Mouse (Mus musculus) midbrain, embryonic 14.5 days (tissue): ENCODE measurements around the gene Camkk2. TPM values are rescaled to one million over a fixed set of nuclear protein-coding genes. Genes with fewer than 3 reads are reported as not detected.

ENCODE experiments used
- ATAC-seq: fragments of 200-750 bp; cut with Nextera tagmentation; 2 replicates; pipeline ENCODE4 v1.8.0; 2017; ENCODE audit warnings: moderate number of reproducible peaks, moderate library complexity; ENCODE audit not compliant: low FRiP score, low TSS enrichment
- DNase-seq: peaks from one replicate; pipeline ENCODE4 v3.0.0-alpha.2; 2015
- H3K27ac ChIP-seq: fragments of 300-500 bp; sonication (generic); replicated peaks from 2 replicates; pipeline ENCODE4 v1.5.1; 2014; ENCODE audit warnings: mild to moderate bottlenecking, low read depth, low read length, moderate library complexity
- H3K27me3 ChIP-seq: fragments of 300-500 bp; sonication (generic); 2 replicates; pipeline ENCODE4 v1.6.1; 2014; ENCODE audit warnings: low read length, control low read depth, mixed read lengths; ENCODE audit not compliant: control insufficient read depth, insufficient read depth
- H3K36me3 ChIP-seq: fragments of 300-500 bp; sonication (generic); 2 replicates; pipeline ENCODE4 v1.6.1; 2014; ENCODE audit warnings: low read length, control low read depth; ENCODE audit not compliant: control insufficient read depth, insufficient read depth
- H3K4me1 ChIP-seq: fragments of 300-500 bp; sonication (generic); 2 replicates; pipeline ENCODE4 v1.6.1; 2014; ENCODE audit warnings: mild to moderate bottlenecking, antibody characterized with exemption, low read length, control low read depth; ENCODE audit not compliant: control insufficient read depth, insufficient read depth
- H3K4me2 ChIP-seq: fragments of 300-500 bp; sonication (generic); 2 replicates; pipeline ENCODE4 v1.6.1; 2014; ENCODE audit warnings: mild to moderate bottlenecking, low read length, moderate library complexity
- H3K4me3 ChIP-seq: fragments of 300-500 bp; sonication (generic); replicated peaks from 2 replicates; pipeline ENCODE4 v1.5.1; 2014; ENCODE audit warnings: low read depth, low read length
- H3K9ac ChIP-seq: fragments of 300-500 bp; sonication (generic); replicated peaks from 2 replicates; pipeline ENCODE4 v1.6.1; 2014; ENCODE audit warnings: mild to moderate bottlenecking, low read length, moderate library complexity
- H3K9me3 ChIP-seq: fragments of 300-500 bp; sonication (generic); 2 replicates; pipeline ENCODE4 v1.6.1; 2016; ENCODE audit warnings: low read length, control low read depth, mixed read lengths; ENCODE audit not compliant: control insufficient read depth
- WGBS: fragments of 180-500 bp; shearing (Covaris S2); extraction: QIAGEN DNeasy Blood & Tissue Kit; methylation state at CpG from one replicate; pipeline ENCODE4 v1.1.7; 2014; 5-methylcytosine and 5-hydroxymethylcytosine counted together
- polyA plus RNA-seq: library from polyadenylated mRNA; unstranded; fragments of >200 nt; fragmentation: Nextera tagmentation; extraction: Ambion mirVana; gene quantifications from 2 replicates; pipeline ENCODE4 v1.2.1, GENCODE M21; 2014

Camkk2 gene
- polyA plus RNA-seq, 1 experiment from 2014 or later = 46.0 TPM

- Histone ChIP-seq H3K27ac (no peak overlapping the region), H3K27me3 (no peaks in the 10 kb centered on the region), H3K9ac (no peak overlapping the region), H3K4me2 (no peak overlapping the region), H3K9me3 (no peaks in the 10 kb centered on the region), H3K4me1 (0 out of 2 replicates have a peak, but pooled peaks cover 6% of the 10 kb centered on the region), H3K36me3 (no peaks in the 10 kb centered on the region), H3K4me3 (no peak overlapping the region)
- WGBS = 88% methylated on average over 14 of the region's 14 CpGs
- ATAC-seq (no peak), DNase-seq (no peak)
Measured at GRCm38 (mm10) chr5:122775646-122776286, 3.4 kb downstream of the Camkk2 start.

GRCm38 (mm10) chr5:122774743-122775611 lies 4.2 kb downstream of the Camkk2 start:
- 80% methylated on average over 28 of the region's 28 CpGs for WGBS
- Histone ChIP-seq H3K4me3 (no peak overlapping the region), H3K4me2 (no peak overlapping the region), H3K9me3 (no peaks in the 10 kb centered on the region), H3K36me3 (no peaks in the 10 kb centered on the region), H3K27ac (no peak overlapping the region), H3K4me1 (0 out of 2 replicates have a peak, but pooled peaks cover 6% of the 10 kb centered on the region), H3K9ac (no peak overlapping the region), H3K27me3 (no peaks in the 10 kb centered on the region)
- ATAC-seq (no peak), DNase-seq (no peak)

- ATAC-seq = no peak
Measured at GRCm38 (mm10) chr5:122773756-122774155, 5.5 kb downstream of the Camkk2 start.

GRCm38 (mm10) chr5:122771428-122771827 lies 7.8 kb downstream of the Camkk2 start:
- no peak overlapping the region for H3K27ac ChIP-seq
- H3K4me1 ChIP-seq = no peaks in the 10 kb centered on the region
- no peak overlapping the region for H3K9ac ChIP-seq
- H3K4me2 ChIP-seq = no peak overlapping the region
- DNase-seq = no peak
- 0 out of 2 replicates have a peak, but pooled peaks cover 4% of the 10 kb centered on the region for H3K36me3 ChIP-seq
- WGBS = 90% methylated on average over 9 of the region's 9 CpGs
- no peak for ATAC-seq
- H3K9me3 ChIP-seq = no peaks in the 10 kb centered on the region
- H3K27me3 ChIP-seq = no peaks in the 10 kb centered on the region
- H3K4me3 ChIP-seq = no peak overlapping the region

More at GRCm38 (mm10) chr5:122773756-122774155, 5.5 kb downstream of the Camkk2 start:
- Histone ChIP-seq H3K4me2 (no peak overlapping the region), H3K4me3 (no peak overlapping the region), H3K36me3 (0 out of 2 replicates have a peak, but pooled peaks cover 4% of the 10 kb centered on the region), H3K4me1 (0 out of 2 replicates have a peak, but pooled peaks cover 6% of the 10 kb centered on the region), H3K27ac (no peak overlapping the region), H3K9ac (no peak overlapping the region), H3K9me3 (no peaks in the 10 kb centered on the region), H3K27me3 (no peaks in the 10 kb centered on the region)
- WGBS = 55% methylated on average over 11 of the region's 11 CpGs
- DNase-seq = no peak

GRCm38 (mm10) chr5:122770806-122771261 lies 8.4 kb downstream of the Camkk2 start:
- H3K36me3 ChIP-seq = 0 out of 2 replicates have a peak, but pooled peaks cover 4% of the 10 kb centered on the region
- peak; percentile 12 for DNase-seq
- no peaks in the 10 kb centered on the region for H3K27me3 ChIP-seq
- H3K9me3 ChIP-seq = no peaks in the 10 kb centered on the region
- no peaks in the 10 kb centered on the region for H3K4me1 ChIP-seq
- no peak for ATAC-seq
- H3K9ac ChIP-seq = no peak overlapping the region
- no peak overlapping the region for H3K4me2 ChIP-seq
- no peak overlapping the region for H3K4me3 ChIP-seq
- H3K27ac ChIP-seq = 0 out of 2 replicates have a peak overlapping the region, but pooled peaks have one; percentile 41
- WGBS = 78% methylated on average over 10 of the region's 10 CpGs

- DNase-seq (no peak), ATAC-seq (no peak)
- WGBS = 87% methylated on average over 7 of the region's 7 CpGs
- Histone ChIP-seq H3K9me3 (no peaks in the 10 kb centered on the region), H3K4me2 (no peak overlapping the region), H3K36me3 (0 out of 2 replicates have a peak, but pooled peaks cover 4% of the 10 kb centered on the region), H3K27me3 (no peaks in the 10 kb centered on the region), H3K27ac (no peak overlapping the region), H3K4me1 (no peaks in the 10 kb centered on the region), H3K4me3 (no peak overlapping the region), H3K9ac (no peak overlapping the region)
Measured at GRCm38 (mm10) chr5:122770304-122770703, 8.9 kb downstream of the Camkk2 start.

- ATAC-seq (no peak), DNase-seq (no peak)
- H3K36me3 ChIP-seq = 0 out of 2 replicates have a peak, but pooled peaks cover 4% of the 10 kb centered on the region
- H3K4me2 ChIP-seq = no peak overlapping the region
- no peak overlapping the region for H3K27ac ChIP-seq
- H3K4me1 ChIP-seq = no peaks in the 10 kb centered on the region
- 89% methylated on average over 15 of the region's 15 CpGs for WGBS
- no peak overlapping the region for H3K4me3 ChIP-seq
- H3K9ac ChIP-seq = no peak overlapping the region
- no peaks in the 10 kb centered on the region for H3K9me3 ChIP-seq
- H3K27me3 ChIP-seq = no peaks in the 10 kb centered on the region
Measured at GRCm38 (mm10) chr5:122769101-122769568, 10.1 kb downstream of the Camkk2 start.

- H3K4me2 ChIP-seq = no peak overlapping the region
- H3K27me3 ChIP-seq = no peaks in the 10 kb centered on the region
- H3K9ac ChIP-seq = no peak overlapping the region
- 88% methylated on average over 11 of the region's 11 CpGs for WGBS
- H3K9me3 ChIP-seq = no peaks in the 10 kb centered on the region
- peaks cover 16% of the 10 kb centered on the region for H3K36me3 ChIP-seq
- ATAC-seq (no peak), DNase-seq (no peak)
- no peak overlapping the region for H3K4me3 ChIP-seq
- H3K4me1 ChIP-seq = no peaks in the 10 kb centered on the region
- no peak overlapping the region for H3K27ac ChIP-seq
Measured at GRCm38 (mm10) chr5:122767283-122767682, 11.9 kb downstream of the Camkk2 start.
